Mouse (Mus musculus): ENCODE measurements around the gene Adamts13. TPM values are rescaled to one million over a fixed set of nuclear protein-coding genes. Genes with fewer than 3 reads are reported as not detected.
A peak's percentile ranks its signal among the peaks of the same experiment; 100 is the strongest.

Gene Adamts13
- polyA plus RNA-seq, 1 experiment from 2014 or later, result 0.25 TPM

GRCm38 (mm10) chr2:26967262-26967661 lies 6.0 kb upstream of the Adamts13 start:
- DNase-seq (ENCODE audit: low spot score), result no peak

- no peak for DNase-seq (ENCODE audit: low spot score)
Observed at GRCm38 (mm10) chr2:26973960-26974359, 744 bp downstream of the Adamts13 start.

- DNase-seq (ENCODE audit: low spot score), result no peak
Observed at GRCm38 (mm10) chr2:26980361-26980760, 7.1 kb downstream of the Adamts13 start.

- DNase-seq (ENCODE audit: low spot score), result no peak
Observed at GRCm38 (mm10) chr2:26984179-26984578, 11.0 kb downstream of the Adamts13 start.

- no peak for DNase-seq (ENCODE audit: low spot score)
Observed at GRCm38 (mm10) chr2:26984640-26985039, 11.4 kb downstream of the Adamts13 start.

GRCm38 (mm10) chr2:26993936-26994335 lies 20.7 kb downstream of the Adamts13 start:
- no peak for DNase-seq (ENCODE audit: low spot score)

- peak; percentile 22 for DNase-seq (ENCODE audit: low spot score)
Observed at GRCm38 (mm10) chr2:26997498-26997897, 24.3 kb downstream of the Adamts13 start.

GRCm38 (mm10) chr2:26997993-26998392 lies 24.8 kb downstream of the Adamts13 start:
- no peak for DNase-seq (ENCODE audit: low spot score)

- no peak for DNase-seq (ENCODE audit: low spot score)
Observed at GRCm38 (mm10) chr2:27006255-27006654, 33.0 kb downstream of the Adamts13 start.

- no peak for DNase-seq (ENCODE audit: low spot score)
Observed at GRCm38 (mm10) chr2:27007701-27008100, 34.5 kb downstream of the Adamts13 start.

- peak; percentile 98 for DNase-seq (ENCODE audit: low spot score)
Observed at GRCm38 (mm10) chr2:27009714-27010244, 36.6 kb downstream of the Adamts13 start, which contains the start of gene Cacfd1. Cacfd1 (plus strand) TSS chr2:27009926.

- DNase-seq (ENCODE audit: low spot score), result peak; percentile 66
Observed at GRCm38 (mm10) chr2:27017802-27018201, 44.6 kb downstream of the Adamts13 start.

- DNase-seq (ENCODE audit: low spot score), result no peak
Observed at GRCm38 (mm10) chr2:27019530-27019929, 46.3 kb downstream of the Adamts13 start.

GRCm38 (mm10) chr2:27021103-27021502 lies 47.9 kb downstream of the Adamts13 start:
- no peak for DNase-seq (ENCODE audit: low spot score)

GRCm38 (mm10) chr2:27022612-27023011 lies 49.4 kb downstream of the Adamts13 start:
- DNase-seq (ENCODE audit: low spot score), result no peak

GRCm38 (mm10) chr2:27024136-27024535 lies 50.9 kb downstream of the Adamts13 start:
- DNase-seq (ENCODE audit: low spot score), result no peak

- DNase-seq (ENCODE audit: low spot score), result no peak
Observed at GRCm38 (mm10) chr2:27025545-27025944, 52.3 kb downstream of the Adamts13 start.

GRCm38 (mm10) chr2:27026332-27026731 lies 53.1 kb downstream of the Adamts13 start:
- no peak for DNase-seq (ENCODE audit: low spot score)

- DNase-seq (ENCODE audit: low spot score), result no peak
Observed at GRCm38 (mm10) chr2:27026857-27027617, 53.8 kb downstream of the Adamts13 start.

- peak; percentile 87 for DNase-seq (ENCODE audit: low spot score)
Observed at GRCm38 (mm10) chr2:27027618-27028436, 54.6 kb downstream of the Adamts13 start, which contains the start of gene Slc2a6. Slc2a6 (minus strand) TSS chr2:27027998.

- DNase-seq (ENCODE audit: low spot score), result no peak
Observed at GRCm38 (mm10) chr2:27028437-27029015, 55.3 kb downstream of the Adamts13 start.

- no peak for DNase-seq (ENCODE audit: low spot score)
Observed at GRCm38 (mm10) chr2:27032361-27032760, 59.1 kb downstream of the Adamts13 start.
